Mouse (Mus musculus) neural tube, embryonic 15.5 days (tissue): ENCODE results near the gene St6galnac4. TPM values are rescaled to one million over a fixed set of nuclear protein-coding genes. Genes with fewer than 3 reads are reported as not detected.

Experiments used
- ATAC-seq: fragments of 200-750 bp; cut with Nextera tagmentation; 2 replicates; pipeline ENCODE4 v1.8.0; 2017; ENCODE audit warnings: mild to moderate bottlenecking, moderate TSS enrichment, moderate library complexity; ENCODE audit not compliant: low FRiP score
- H3K27ac ChIP-seq: fragments of 300-500 bp; sonication (generic); replicated peaks from 2 replicates; pipeline ENCODE4 v1.5.1; 2015; ENCODE audit warnings: mild to moderate bottlenecking, inconsistent platforms
- H3K27me3 ChIP-seq: fragments of 300-500 bp; sonication (generic); replicated peaks from 2 replicates; pipeline ENCODE4 v1.6.1; 2015; ENCODE audit warnings: inconsistent platforms
- H3K36me3 ChIP-seq: fragments of 300-500 bp; sonication (generic); 2 replicates; pipeline ENCODE4 v1.6.1; 2015; ENCODE audit warnings: inconsistent platforms
- H3K4me1 ChIP-seq: fragments of 300-500 bp; sonication (generic); 2 replicates; pipeline ENCODE4 v1.6.1; 2015; ENCODE audit warnings: inconsistent platforms
- H3K4me2 ChIP-seq: fragments of 300-500 bp; sonication (generic); 2 replicates; pipeline ENCODE4 v1.6.1; 2015; ENCODE audit warnings: inconsistent platforms, mild to moderate bottlenecking, moderate library complexity
- H3K4me3 ChIP-seq: fragments of 300-500 bp; sonication (generic); replicated peaks from 2 replicates; pipeline ENCODE4 v1.5.1; 2015; ENCODE audit warnings: mild to moderate bottlenecking, inconsistent platforms
- H3K9ac ChIP-seq: fragments of 300-500 bp; sonication (generic); replicated peaks from 2 replicates; pipeline ENCODE4 v1.6.1; 2015; ENCODE audit warnings: mild to moderate bottlenecking, inconsistent platforms
- H3K9me3 ChIP-seq: fragments of 300-500 bp; sonication (generic); replicated peaks from 2 replicates; pipeline ENCODE4 v1.6.1; 2016; ENCODE audit warnings: inconsistent platforms
- WGBS: fragments of 180-500 bp; shearing (Covaris S2); methylation state at CpG from one replicate; pipeline ENCODE4 v1.1.7; 2015; ENCODE audit warnings: mixed read lengths; 5-methylcytosine and 5-hydroxymethylcytosine counted together
- polyA plus RNA-seq: library from polyadenylated mRNA; unstranded; fragments of >200 nt; fragmentation: Nextera tagmentation; extraction: Ambion mirVana; gene quantifications from 2 replicates; pipeline ENCODE4 v1.2.1, GENCODE M21; 2015

Gene St6galnac4
- polyA plus RNA-seq, 1 experiment from 2014 or later = 43.9 TPM

DNA sequence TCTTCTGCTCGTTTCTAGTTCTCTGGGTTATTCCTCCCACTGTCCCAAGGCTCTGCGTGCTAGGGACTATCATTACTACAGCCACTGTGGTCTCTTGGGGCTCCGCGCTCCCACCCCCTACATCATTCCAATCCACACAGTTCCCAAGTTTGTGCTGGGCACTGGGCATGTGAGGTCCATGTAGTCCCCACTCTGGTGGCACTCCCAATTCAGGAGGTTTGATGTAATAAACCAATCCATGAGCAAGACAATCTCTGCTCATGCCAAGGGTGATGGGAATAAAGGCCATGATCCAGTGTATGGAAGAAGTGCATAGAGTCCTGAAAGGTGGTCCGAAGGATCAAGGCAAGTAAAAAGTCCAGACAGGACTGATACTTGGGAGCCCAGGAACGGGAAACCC lies 12.4 kb upstream of the St6galnac4 start, which contains the start of gene Pip5kl1:
Gene Pip5kl1, plus strand, starts transcription at position 301 of the 400 bp plus-strand sequence.
- ATAC-seq = no peak
- Histone ChIP-seq H3K9me3 (no peaks in the 10 kb centered on the region), H3K27me3 (peaks cover 16% of the 10 kb centered on the region; the same call in 1 of the 2 replicates), H3K27ac (peak within 1 kb of the TSS; percentile 51), H3K36me3 (peaks cover 4% of the 10 kb centered on the region; the same call in 1 of the 2 replicates), H3K9ac (peak within 1 kb of the TSS; percentile 59), H3K4me2 (peak within 1 kb of the TSS; percentile 99), H3K4me1 (peaks cover 41% of the 10 kb centered on the region), H3K4me3 (peak within 1 kb of the TSS; percentile 51)
- WGBS = 80% methylated on average over 6 of the region's 6 CpGs

- Histone ChIP-seq H3K4me2 (peak overlapping the region; percentile 99), H3K9ac (peak overlapping the region; percentile 59), H3K27ac (peak overlapping the region; percentile 51), H3K27me3 (peaks cover 20% of the 10 kb centered on the region; the same call in 1 of the 2 replicates), H3K36me3 (peaks cover 4% of the 10 kb centered on the region; the same call in 1 of the 2 replicates), H3K9me3 (no peaks in the 10 kb centered on the region), H3K4me1 (peaks cover 40% of the 10 kb centered on the region), H3K4me3 (peak overlapping the region; percentile 51)
- ATAC-seq = peak; percentile 51; the same call in 1 of the 2 replicates
- WGBS = 2% methylated on average over 26 of the region's 26 CpGs
These were observed 11.9 kb upstream of the St6galnac4 start for GRCm38 (mm10) chr2:32574901-32575585.

DNA sequence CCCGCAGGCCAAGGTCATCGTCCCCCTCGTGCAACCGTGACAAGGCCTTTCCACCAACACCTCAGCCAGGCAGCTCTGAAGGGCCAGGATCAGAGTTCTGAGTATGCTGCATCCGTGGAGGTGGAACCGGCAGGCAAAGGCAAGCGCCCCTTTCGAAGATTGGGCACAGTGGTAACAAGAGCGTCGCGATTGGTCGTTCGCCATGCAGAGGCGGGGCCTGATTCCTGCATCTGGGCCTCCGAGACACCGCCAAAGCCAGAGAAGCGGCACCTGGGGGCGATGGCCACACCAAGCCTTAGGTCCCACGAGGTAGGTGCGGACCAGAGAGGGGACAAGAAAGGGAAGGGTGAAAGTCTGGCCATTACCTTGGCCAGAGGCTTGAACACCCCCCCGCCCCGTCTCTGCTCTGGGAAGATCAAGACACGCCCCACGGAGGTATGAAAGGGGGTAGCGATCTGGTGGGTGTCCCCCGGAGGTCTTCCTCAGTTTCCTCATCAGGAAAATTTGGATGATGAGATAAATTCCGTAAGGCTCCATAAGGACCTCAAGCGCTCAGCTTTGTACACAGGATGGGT lies 11.2 kb upstream of the St6galnac4 start, which contains the start of gene 9430097D07Rik:
Gene 9430097D07Rik, minus strand, starts transcription at position 99 of the 575 bp plus-strand sequence.
- peak; percentile 85 for ATAC-seq
- no peaks in the 10 kb centered on the region for H3K9me3 ChIP-seq
- peaks cover 20% of the 10 kb centered on the region; the same call in 1 of the 2 replicates for H3K27me3 ChIP-seq
- H3K27ac ChIP-seq = peak within 1 kb of the TSS; percentile 51
- WGBS = 6% methylated on average over 28 of the region's 28 CpGs
- peak within 1 kb of the TSS; percentile 59 for H3K9ac ChIP-seq
- peak within 1 kb of the TSS; percentile 51 for H3K4me3 ChIP-seq
- peaks cover 34% of the 10 kb centered on the region for H3K4me1 ChIP-seq
- peaks cover 4% of the 10 kb centered on the region; the same call in 1 of the 2 replicates for H3K36me3 ChIP-seq
- H3K4me2 ChIP-seq = peak within 1 kb of the TSS; percentile 99

DNA sequence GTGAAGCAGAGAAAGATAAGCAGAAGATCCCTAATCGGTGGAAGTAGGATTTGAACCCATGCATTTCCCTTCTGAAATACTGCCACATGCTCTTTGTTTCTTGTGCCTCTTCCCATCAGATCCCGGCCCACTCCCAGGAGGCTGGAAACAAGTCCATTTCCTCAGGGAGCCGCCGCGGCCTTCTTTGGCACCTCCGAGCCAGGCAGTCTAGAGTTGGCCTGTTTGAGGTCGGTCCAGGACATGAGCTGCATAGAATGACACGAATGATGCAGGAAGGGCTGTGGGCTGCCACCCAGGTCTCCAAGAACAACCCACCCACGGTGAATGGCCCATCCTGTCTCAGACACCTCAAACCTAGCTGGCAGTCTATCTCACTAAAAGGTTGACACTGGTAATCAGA lies 10.4 kb upstream of the St6galnac4 start:
- no peak overlapping the region for H3K9ac ChIP-seq
- peak overlapping the region; percentile 99 for H3K4me2 ChIP-seq
- 92% methylated on average over 9 of the region's 9 CpGs for WGBS
- H3K27me3 ChIP-seq = peaks cover 20% of the 10 kb centered on the region; the same call in 1 of the 2 replicates
- no peak for ATAC-seq
- peaks cover 4% of the 10 kb centered on the region; the same call in 1 of the 2 replicates for H3K36me3 ChIP-seq
- no peaks in the 10 kb centered on the region for H3K9me3 ChIP-seq
- H3K4me3 ChIP-seq = no peak overlapping the region
- peaks cover 31% of the 10 kb centered on the region for H3K4me1 ChIP-seq
- H3K27ac ChIP-seq = no peak overlapping the region

DNA sequence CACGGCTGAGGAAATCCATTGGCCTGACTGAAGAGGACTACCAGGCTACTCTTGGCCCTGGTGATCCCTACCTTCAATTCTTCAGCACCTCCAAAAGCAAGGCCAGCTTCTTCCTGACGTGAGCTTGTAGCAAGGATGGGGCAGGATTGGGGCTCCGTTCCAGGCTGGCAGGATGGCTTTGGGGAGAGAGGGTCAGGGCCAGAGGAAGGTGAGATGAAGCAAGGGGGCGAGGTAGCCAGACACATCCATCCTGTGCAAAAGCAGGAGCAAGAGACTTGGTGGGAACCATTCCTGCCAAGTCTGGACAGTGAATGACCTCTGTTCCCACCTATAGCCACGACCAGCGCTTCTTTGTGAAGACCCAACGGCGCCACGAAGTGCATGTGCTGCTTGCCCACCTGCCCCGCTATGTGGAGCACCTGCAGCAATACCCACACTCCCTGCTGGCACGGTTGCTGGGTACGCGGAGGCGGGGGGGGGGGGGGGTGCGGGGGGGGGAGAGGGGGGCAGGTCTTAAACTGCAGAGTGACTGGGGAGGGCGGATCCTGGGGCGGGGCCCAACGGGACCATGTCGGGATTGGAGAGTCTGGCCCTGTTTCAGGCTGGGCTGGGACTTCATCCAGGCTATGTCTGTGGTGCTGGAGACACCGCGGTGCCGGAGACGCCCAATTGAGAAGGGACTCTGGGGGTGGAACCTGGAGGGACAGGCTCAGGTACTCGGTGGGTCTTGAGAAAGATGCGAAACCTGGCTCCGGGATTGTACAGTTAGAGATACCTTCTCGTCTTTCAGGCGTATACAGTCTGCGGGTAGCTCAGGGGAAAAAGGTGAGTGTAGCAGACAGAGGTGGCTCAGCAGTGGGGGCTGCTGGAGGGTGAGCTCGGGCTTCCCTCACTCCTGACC lies 8.5 kb upstream of the St6galnac4 start:
- Histone ChIP-seq H3K4me3 (no peak overlapping the region), H3K9ac (no peak overlapping the region), H3K9me3 (no peaks in the 10 kb centered on the region), H3K4me2 (no peak overlapping the region), H3K27me3 (peaks cover 20% of the 10 kb centered on the region; the same call in 1 of the 2 replicates), H3K4me1 (peaks cover 31% of the 10 kb centered on the region), H3K27ac (no peak overlapping the region), H3K36me3 (no peaks in the 10 kb centered on the region)
- no peak for ATAC-seq
- WGBS = 42% methylated on average over 25 of the region's 30 CpGs

GRCm38 (mm10) chr2:32581450-32582095 lies 5.3 kb upstream of the St6galnac4 start:
- H3K36me3 ChIP-seq = no peaks in the 10 kb centered on the region
- peak overlapping the region; percentile 64 for H3K27ac ChIP-seq
- H3K27me3 ChIP-seq = peaks cover 20% of the 10 kb centered on the region; the same call in 1 of the 2 replicates
- peaks cover 16% of the 10 kb centered on the region for H3K4me1 ChIP-seq
- no peaks in the 10 kb centered on the region for H3K9me3 ChIP-seq
- H3K4me2 ChIP-seq = peak overlapping the region; percentile 53
- 0 out of 2 replicates have a peak overlapping the region, but pooled peaks have one; percentile 26 for H3K9ac ChIP-seq
- peak; percentile 54; the same call in 1 of the 2 replicates for ATAC-seq
- WGBS = 34% methylated on average over 19 of the region's 19 CpGs
- peak overlapping the region; percentile 37 for H3K4me3 ChIP-seq

DNA sequence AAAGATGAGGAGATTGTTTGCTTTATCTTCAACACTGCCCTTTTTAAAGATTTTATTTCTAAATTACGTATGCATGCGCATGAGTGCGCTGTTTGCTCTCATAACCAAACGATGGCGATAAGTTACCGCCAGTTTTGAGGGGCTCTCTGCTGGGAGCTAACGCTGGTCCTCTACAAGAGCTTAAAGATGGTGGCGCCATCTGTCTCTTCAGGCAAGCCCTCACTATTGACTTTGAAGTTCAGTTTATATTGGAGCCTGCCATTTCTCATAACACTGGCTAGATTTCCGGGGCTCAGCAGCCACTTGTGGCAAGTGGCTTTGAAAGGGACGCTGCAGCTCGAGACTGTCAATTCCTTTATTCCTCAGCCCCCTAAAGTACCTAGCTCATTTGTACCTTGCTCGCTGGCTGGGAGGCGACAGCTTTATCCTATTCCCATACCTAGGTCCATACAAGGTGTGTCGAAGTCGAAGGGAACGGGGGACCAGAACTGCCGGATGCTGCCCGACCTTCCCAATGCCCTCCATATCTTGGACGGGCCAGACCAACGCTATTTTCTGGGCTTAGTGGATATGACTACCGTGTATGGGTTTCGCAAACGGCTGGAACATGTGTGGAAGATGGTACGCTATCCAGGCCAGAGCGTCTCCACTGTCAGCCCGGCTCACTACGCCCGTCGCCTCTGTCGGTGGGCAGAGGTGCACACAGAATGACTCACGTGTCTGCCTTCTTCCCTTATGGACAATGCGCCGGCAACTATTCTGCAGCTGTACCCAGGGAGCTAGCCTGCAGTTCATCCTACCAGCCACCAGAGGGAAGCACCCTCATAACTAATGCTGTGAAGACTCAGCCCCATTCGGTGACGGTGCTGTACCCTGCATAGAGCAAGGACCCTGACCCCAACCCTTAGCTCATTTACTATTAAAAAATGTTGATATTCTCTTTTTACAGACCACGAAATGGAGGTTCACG lies 3.8 kb upstream of the St6galnac4 start:
- peak overlapping the region; percentile 64 for H3K4me2 ChIP-seq
- peaks cover 30% of the 10 kb centered on the region for H3K4me1 ChIP-seq
- 0 out of 2 replicates have a peak overlapping the region, but pooled peaks have one; percentile 5 for H3K27ac ChIP-seq
- no peaks in the 10 kb centered on the region for H3K36me3 ChIP-seq
- peaks cover 14% of the 10 kb centered on the region; the same call in 1 of the 2 replicates for H3K27me3 ChIP-seq
- WGBS = 15% methylated on average over 37 of the region's 37 CpGs
- peak overlapping the region; percentile 32 for H3K4me3 ChIP-seq
- no peaks in the 10 kb centered on the region for H3K9me3 ChIP-seq
- peak; percentile 51 for ATAC-seq
- H3K9ac ChIP-seq = peak overlapping the region; percentile 41

GRCm38 (mm10) chr2:32585149-32585714 lies 1.7 kb upstream of the St6galnac4 start:
- Histone ChIP-seq H3K4me2 (no peak overlapping the region), H3K27me3 (no peaks in the 10 kb centered on the region), H3K4me1 (peaks cover 51% of the 10 kb centered on the region), H3K4me3 (no peak overlapping the region), H3K36me3 (no peaks in the 10 kb centered on the region), H3K9ac (no peak overlapping the region), H3K9me3 (no peaks in the 10 kb centered on the region), H3K27ac (no peak overlapping the region)
- WGBS = 83% methylated on average over 7 of the region's 7 CpGs
- ATAC-seq = no peak

DNA sequence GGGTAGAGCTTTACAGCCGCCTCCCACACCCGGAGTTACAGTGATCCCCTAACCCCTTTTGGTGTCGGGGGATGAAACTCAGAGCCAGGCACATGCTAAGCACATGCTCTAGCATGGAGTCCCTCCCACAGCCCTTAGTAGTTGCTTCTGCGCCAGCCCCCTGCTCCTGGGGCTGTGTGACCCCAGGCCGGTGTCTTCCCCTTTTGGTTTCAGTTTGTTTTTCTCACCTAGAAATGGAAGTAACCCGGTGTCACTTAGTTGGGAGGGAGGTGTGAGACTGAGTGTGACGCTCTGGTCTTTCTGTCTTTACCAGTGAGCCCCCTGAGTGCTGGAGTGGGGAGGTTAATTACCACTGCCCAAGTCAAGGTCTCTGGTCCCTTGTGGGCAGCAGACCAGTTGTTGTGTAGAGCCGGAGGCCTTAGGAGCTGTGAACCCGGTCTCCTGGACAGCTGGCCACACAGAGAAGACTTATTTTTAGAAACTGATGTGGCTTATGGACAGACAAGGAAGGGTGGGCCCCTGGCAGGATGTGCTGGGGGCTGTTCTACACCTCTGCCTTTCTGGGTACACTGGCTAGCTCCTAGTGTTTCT lies 931 bp downstream of the St6galnac4 start:
- ATAC-seq = no peak
- H3K9me3 ChIP-seq = no peaks in the 10 kb centered on the region
- H3K27ac ChIP-seq = 0 out of 2 replicates have a peak overlapping the region, but pooled peaks have one; percentile 11
- no peaks in the 10 kb centered on the region for H3K27me3 ChIP-seq
- 61% methylated on average over 9 of the region's 9 CpGs for WGBS
- peak overlapping the region; percentile 74 for H3K4me2 ChIP-seq
- H3K4me3 ChIP-seq = peak overlapping the region; percentile 65
- peak overlapping the region; percentile 77 for H3K9ac ChIP-seq
- no peaks in the 10 kb centered on the region for H3K36me3 ChIP-seq
- H3K4me1 ChIP-seq = peaks cover 46% of the 10 kb centered on the region
